Mouse (Mus musculus): ENCODE measurements around the gene Rasd2.

DNA sequence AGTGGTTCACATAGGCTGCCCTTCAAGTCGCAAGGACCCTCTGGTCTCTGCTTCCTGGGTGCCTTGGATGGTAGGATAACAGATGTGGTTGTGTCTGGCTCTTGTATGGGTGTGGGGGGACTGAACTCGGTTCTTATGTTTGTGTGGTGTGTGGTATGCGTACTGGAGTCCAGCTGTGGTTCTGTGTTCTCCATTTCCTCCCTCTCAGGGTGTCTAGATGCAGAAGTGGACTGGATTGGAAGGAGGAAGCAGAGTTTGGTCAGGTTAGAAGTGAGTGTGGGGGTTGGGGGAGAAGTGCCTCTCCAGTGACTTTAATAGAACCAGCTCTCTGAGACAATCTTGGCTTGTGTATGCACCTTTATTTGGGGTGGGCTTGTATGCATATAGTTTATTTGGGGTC, 20.7 kb upstream of the Rasd2 start:
- TF ChIP-seq POLR2A (IDR thresholded peaks at IDR 0.05; ENCODE audit: borderline replicate concordance, extremely low read depth, insufficient read depth, insufficient read length, poor library complexity, severe bottlenecking) (no peak), CTCF (IDR thresholded peaks at IDR 0.05; ENCODE audit: borderline replicate concordance, extremely low read depth, insufficient read depth, insufficient read length) (no peak)
